Mouse (Mus musculus) CD4-positive, CD25-positive, alpha-beta regulatory T cell, adult 4 months (primary cell): ENCODE measurements at regions not wholly inside any gene's neighbourhood (a gene's known extent, or its start where the extent isn't known, plus 50 kb on each side); places are given as distances from the start of the nearest gene placed in this dataset.
A peak's percentile ranks its signal among the peaks of the same experiment; 100 is the strongest.

ENCODE experiments used
- ATAC-seq: one replicate; pipeline ENCODE4 v1.8.0; 2017

DNA sequence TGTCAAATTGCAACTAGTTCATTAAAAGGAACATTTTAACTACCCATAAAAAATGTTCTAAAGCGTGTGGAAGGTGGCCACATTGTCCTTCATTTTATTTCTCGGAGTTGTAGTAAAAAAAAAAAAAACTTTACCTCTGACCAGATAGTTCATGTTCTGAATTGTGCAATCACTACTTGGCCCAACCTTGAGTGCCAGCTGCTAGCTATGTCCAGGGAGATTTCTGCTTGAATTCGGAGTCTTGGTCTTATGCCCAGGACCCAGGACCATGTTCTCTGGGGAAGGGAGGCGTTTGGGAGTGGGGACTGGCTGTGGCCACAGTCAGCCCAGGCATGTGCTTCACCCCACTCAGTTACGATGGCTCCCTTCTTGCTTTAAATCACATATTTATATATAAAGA is 54.9 kb upstream of the Atp1b3 start:
- no peak for ATAC-seq

GRCm38 (mm10) chr9:96415873-96416570 is 51.8 kb upstream of the Atp1b3 start:
- ATAC-seq: peak; percentile 57
